Mouse (Mus musculus) ovary, postnatal 14 days (tissue): ENCODE measurements around the gene Syt5.

Experiments
- DNase-seq: peaks from one replicate; pipeline ENCODE4 v3.0.0; 2022; ENCODE audit warnings: low spot score

The Syt5 gene

DNA sequence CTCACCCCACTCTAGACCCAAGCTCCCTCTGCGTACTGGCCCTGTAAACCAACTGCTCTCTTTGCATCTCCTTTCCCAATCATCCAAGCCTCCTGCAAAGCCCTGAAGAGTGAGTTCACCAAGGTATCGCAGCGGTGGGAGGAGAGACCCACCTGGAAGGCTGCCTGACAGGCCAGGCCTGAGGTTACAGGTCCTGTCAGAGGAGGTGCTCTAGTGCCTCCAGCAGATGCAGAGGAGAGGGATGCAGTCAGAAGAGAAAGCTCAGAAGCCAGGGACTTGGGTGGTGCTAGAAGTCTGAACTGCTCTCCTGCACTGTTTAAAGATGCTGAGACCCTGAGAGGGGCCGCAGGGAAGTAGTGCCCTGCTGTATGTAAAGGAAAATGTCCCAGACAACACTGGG lies 48.3 kb downstream of the Syt5 start:
- DNase-seq, result no peak

DNA sequence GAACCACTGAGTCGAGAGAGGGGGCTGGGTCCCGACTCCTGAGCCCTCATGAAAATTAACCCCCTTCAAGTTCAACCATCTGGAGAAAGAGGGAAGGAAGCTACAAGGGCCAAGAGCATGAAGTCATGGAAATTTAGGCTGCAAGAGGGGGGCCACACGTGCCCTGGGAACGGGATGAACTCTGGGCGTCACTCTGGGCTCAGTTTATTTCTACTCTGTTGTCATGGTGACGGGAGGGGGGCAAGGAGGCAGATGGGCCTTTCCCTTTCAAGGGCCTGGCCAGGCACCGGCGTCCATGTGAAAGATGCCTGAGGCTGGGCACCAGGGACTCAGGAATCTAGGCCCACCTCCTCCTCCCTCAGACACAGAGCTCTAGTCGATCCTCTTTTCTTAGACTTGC lies 49.1 kb downstream of the Syt5 start:
- no peak for DNase-seq

- no peak for DNase-seq
Observed at GRCm38 (mm10) chr7:4497271-4497903, 50.0 kb downstream of the Syt5 start.

GRCm38 (mm10) chr7:4496468-4496867 lies 50.9 kb downstream of the Syt5 start:
- DNase-seq, result no peak

GRCm38 (mm10) chr7:4493991-4494390 lies 53.4 kb downstream of the Syt5 start:
- no peak for DNase-seq

DNA sequence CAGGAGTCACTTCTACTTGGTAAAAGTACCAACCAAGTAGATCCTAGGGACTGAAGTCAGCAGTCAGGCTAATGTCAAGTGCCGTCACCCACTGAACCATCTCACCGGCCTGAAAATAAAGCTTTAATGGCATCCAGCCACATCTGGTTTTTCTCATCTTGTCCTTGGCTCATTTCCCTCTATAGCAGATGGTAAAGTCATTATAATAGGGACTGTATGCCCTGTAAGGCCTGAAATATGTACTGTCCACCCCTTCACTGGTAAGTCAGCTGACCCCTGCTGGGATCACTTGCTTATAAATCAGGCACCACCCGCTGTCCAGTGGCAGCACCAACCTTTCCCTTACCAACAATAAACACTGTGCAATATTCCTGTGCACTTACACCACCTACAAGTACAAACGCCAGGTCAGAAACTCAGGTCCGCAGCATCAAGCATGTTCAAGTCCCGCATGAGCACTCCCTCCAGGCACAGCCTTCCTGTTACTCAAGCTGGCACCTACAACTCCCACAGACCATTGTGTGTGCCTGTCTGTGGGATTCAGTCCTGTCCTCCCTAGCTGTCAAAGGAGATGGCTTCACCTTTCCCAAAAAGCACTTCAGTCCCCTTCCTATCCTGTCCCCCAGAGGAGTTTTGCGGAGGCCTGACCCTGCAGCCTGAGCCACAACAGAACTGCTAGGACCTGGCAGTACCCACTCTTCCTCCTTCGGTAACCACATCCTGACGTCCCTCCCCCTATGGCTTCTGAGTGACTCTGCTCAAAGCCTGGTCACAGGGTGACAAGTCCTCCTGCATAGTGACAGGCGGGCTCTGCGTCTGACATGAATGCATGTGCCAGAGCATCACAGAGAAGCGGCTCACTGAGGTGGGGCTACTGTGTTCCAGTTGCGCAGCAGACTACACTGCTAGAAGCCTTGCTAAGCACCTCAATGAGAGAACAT lies 54.8 kb downstream of the Syt5 start:
- DNase-seq, result no peak

DNA sequence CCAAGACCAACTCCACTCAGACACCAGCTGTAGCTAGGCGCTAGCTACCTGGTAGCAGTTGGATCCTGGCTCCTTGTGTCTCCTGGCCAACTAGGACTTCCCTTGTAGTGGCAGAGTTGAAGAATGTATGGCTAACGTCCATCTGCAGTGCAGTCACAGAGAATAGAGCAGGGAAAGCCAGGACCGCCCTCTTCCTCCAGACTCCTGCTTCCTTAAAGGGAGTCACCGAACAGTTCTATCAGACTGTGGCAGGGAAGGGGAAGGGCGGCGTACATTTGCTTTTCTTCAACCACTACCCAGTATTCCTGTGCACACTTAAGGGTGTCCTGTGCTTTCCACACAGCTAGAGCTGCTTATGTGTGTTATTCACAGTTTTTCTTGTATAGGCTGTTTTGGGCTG lies 56.0 kb downstream of the Syt5 start:
- DNase-seq, result no peak
